Mouse (Mus musculus): ENCODE results near the gene Capn7.

DNA sequence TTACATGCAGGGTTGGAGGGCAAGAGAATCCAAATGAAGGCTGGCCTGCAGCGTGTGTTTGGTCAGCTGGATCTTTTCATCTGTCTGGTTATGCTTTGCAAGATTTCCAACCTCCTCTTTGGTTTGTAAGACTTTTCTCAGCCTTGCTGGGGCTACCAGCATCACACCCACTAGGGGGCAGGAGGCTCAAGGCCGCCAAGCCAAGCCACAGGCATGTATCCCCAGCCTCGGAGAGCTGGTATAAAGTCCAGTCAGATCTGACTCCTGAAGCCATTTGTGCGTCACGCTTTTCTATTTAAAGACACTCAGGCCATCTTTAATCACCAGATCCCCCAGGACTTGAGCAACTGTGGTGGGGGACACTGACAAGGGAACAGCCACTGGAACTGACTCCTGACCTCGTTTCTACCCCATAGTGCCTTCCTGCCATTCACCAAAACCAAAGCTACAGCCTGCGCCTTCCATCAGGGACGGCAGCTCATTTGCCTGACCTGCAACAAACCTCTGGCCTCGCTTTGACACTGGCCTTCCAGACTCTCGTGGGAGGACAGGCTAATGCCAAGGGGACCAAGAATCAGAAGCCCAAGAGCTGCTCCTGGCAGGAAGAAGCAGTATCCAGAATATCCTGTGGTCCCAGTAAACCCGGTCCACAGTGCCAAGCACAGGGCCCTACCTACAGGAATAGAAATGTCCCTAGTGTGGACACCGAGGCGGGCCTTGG lies 49.7 kb downstream of the Capn7 start:
- TF ChIP-seq POLR2A (IDR thresholded peaks at IDR 0.05; ENCODE audit: borderline replicate concordance, low read depth, low read length), result no peak
- TF ChIP-seq CTCF (IDR thresholded peaks at IDR 0.05; ENCODE audit: low read depth, low read length), result peak; percentile 71

Data from bone marrow macrophage, adult 2 months (primary cell).